Mouse (Mus musculus): ENCODE measurements at regions not wholly inside any gene's neighbourhood (a gene's known extent, or its start where the extent isn't known, plus 50 kb on each side); places are given as distances from the start of the nearest gene placed in this dataset.

- no peak for TF ChIP-seq CTCF (IDR thresholded peaks at IDR 0.05; ENCODE audit: insufficient read depth, low read length)
- TF ChIP-seq POLR2A (IDR thresholded peaks at IDR 0.05; ENCODE audit: borderline replicate concordance, extremely low read depth, low read depth, low read length) = no peak
Measured at GRCm38 (mm10) chr1:137670650-137671049, 504.9 kb downstream of the Ptprc start.

All from lung, adult 2 months (tissue).